ENCODE assay signal across 30 mouse cellular contexts in genomic region chr12:80537313-80537712, GRCm38 (mm10). TPM values are rescaled to one million over a fixed set of nuclear protein-coding genes. Genes with fewer than 3 reads are reported as not detected.
"Had no signal": no experiment of that assay in that cellular context is flagged by ENCODE, and none has a peak within 500 bp of the region (broad histone marks: within the 10 kb centered on the region; RNA-seq: fewer than 3 reads in every experiment).

No protein-coding gene starts in this region.

- H3K4me3 ChIP-seq: embryonic facial prominence, embryonic 10.5 days; embryonic facial prominence, embryonic 12.5 days; embryonic facial prominence, embryonic 13.5 days; embryonic facial prominence, embryonic 15.5 days; erythroblast, embryonic 14.5 days; forebrain, embryonic 10.5 days; forebrain, embryonic 12.5 days; forebrain, embryonic 13.5 days; forebrain, embryonic 15.5 days; gastrocnemius, adult 2 months; heart, adult 2 months had no signal

- ATAC-seq: forebrain, embryonic 13.5 days; forebrain, embryonic 14.5 days; forebrain, embryonic 15.5 days; forebrain, embryonic 16.5 days; forebrain, postnatal 0 days had no signal

- DNase-seq: cerebellum, adult 8-10 months; cerebellum, adult 9-10 months; cerebellum, adult 9-11 months; cerebellum, postnatal 10 days; cerebellum, postnatal 14 days; cerebellum, postnatal 25 days; cerebellum, postnatal 36 days; embryo, embryonic 11 days; forebrain, postnatal 0 days; gastrocnemius, adult 2 months; gastrocnemius, postnatal 10 days; gastrocnemius, postnatal 14 days; gastrocnemius, postnatal 25 days; gastrocnemius, postnatal 36 days; heart, adult 11 months; heart, adult 18-20 months; heart, adult 2 months had no signal

- H3K27ac ChIP-seq: embryonic facial prominence, embryonic 10.5 days; embryonic facial prominence, embryonic 12.5 days; embryonic facial prominence, embryonic 13.5 days; embryonic facial prominence, embryonic 15.5 days; forebrain, embryonic 10.5 days; forebrain, embryonic 12.5 days; forebrain, embryonic 13.5 days; forebrain, embryonic 15.5 days; gastrocnemius, adult 2 months; heart, adult 2 months had no signal

- H3K4me1 ChIP-seq: embryonic facial prominence, embryonic 10.5 days; embryonic facial prominence, embryonic 12.5 days; embryonic facial prominence, embryonic 13.5 days; forebrain, embryonic 10.5 days; forebrain, embryonic 12.5 days; forebrain, embryonic 15.5 days had no signal

RNA-seq across cellular contexts. Expression of gene Galnt16, which starts 19.2 kb away (rescaled TPM):
- total RNA-seq: common myeloid progenitor, adult 5-6 weeks; granulocyte monocyte progenitor cell, adult 5-6 weeks had no signal
